Mouse (Mus musculus) heart, postnatal 0 days (tissue): Measurements from ENCODE around the gene Adgrg5. TPM values are rescaled to one million over a fixed set of nuclear protein-coding genes. Genes with fewer than 3 reads are reported as not detected.

ENCODE experiments used
- ATAC-seq: fragments of 200-750 bp; cut with Nextera tagmentation; 2 replicates; pipeline ENCODE4 v1.8.0; 2017; ENCODE audit warnings: low read depth, moderate number of reproducible peaks, moderate library complexity; ENCODE audit not compliant: insufficient read depth
- DNase-seq: peaks from one replicate; pipeline ENCODE4 v3.0.0-alpha.2; 2016; ENCODE audit warnings: low spot score
- H3K27ac ChIP-seq: fragments of 300-500 bp; sonication (generic); 2 replicates; pipeline ENCODE4 v1.5.1; 2014; ENCODE audit warnings: low read depth, mild to moderate bottlenecking
- H3K27me3 ChIP-seq: fragments of 300-500 bp; sonication (generic); 2 replicates; pipeline ENCODE4 v1.6.1; 2014; ENCODE audit warnings: low read length, mixed read lengths; ENCODE audit not compliant: control insufficient read depth, insufficient read depth
- H3K36me3 ChIP-seq: fragments of 300-500 bp; sonication (generic); replicated peaks from 2 replicates; pipeline ENCODE4 v1.6.1; 2014; ENCODE audit warnings: low read length, mixed read lengths; ENCODE audit not compliant: control insufficient read depth, insufficient read depth
- H3K4me1 ChIP-seq: fragments of 300-500 bp; sonication (generic); 2 replicates; pipeline ENCODE4 v1.6.1; 2014; ENCODE audit warnings: antibody characterized with exemption; ENCODE audit not compliant: control insufficient read depth, insufficient read depth
- H3K4me2 ChIP-seq: fragments of 300-500 bp; sonication (generic); 2 replicates; pipeline ENCODE4 v1.6.1; 2014; ENCODE audit warnings: low read depth, mild to moderate bottlenecking, low read length, moderate library complexity
- H3K4me3 ChIP-seq: fragments of 300-500 bp; sonication (generic); 2 replicates; pipeline ENCODE4 v1.5.1; 2014; ENCODE audit warnings: low read depth, low read length
- H3K9ac ChIP-seq: fragments of 300-500 bp; sonication (generic); replicated peaks from 2 replicates; pipeline ENCODE4 v1.6.1; 2014; ENCODE audit warnings: low read depth, low read length, mixed read lengths
- H3K9me3 ChIP-seq: fragments of 300-500 bp; sonication (generic); replicated peaks from 2 replicates; pipeline ENCODE4 v1.6.1; 2016; ENCODE audit warnings: low read length; ENCODE audit not compliant: control insufficient read depth
- CTCF ChIP-seq: IDR thresholded peaks from 2 replicates; pipeline ENCODE4 v1.5.1; 2016; ENCODE audit warnings: antibody characterized with exemption, control low read depth, low read depth
- EP300 ChIP-seq: IDR thresholded peaks from 2 replicates; pipeline ENCODE4 v1.6.1; 2016; ENCODE audit warnings: antibody characterized with exemption, low read depth
- WGBS: fragments of 180-500 bp; shearing (Covaris S2); extraction: QIAGEN DNeasy Blood & Tissue Kit; methylation state at CpG from one replicate; pipeline ENCODE4 v1.1.7; 2014; 5-methylcytosine and 5-hydroxymethylcytosine counted together
- polyA plus RNA-seq: library from polyadenylated mRNA; unstranded; fragments of >200 nt; fragmentation: Nextera tagmentation; extraction: Ambion mirVana; gene quantifications from 2 replicates; pipeline ENCODE4 v1.2.1, GENCODE M21; 2015
- total RNA-seq: library from RNA; depleted of rRNA; stranded (reverse); fragments of >200 nt; gene quantifications from 2 replicates; pipeline ENCODE4 v1.2.3, GENCODE M21; 2014; ENCODE audit warnings: low replicate concordance

Gene Adgrg5
- total and polyA plus RNA-seq, 2 experiments from 2014 or later, result 0.15 TPM; not detected in 1

DNA sequence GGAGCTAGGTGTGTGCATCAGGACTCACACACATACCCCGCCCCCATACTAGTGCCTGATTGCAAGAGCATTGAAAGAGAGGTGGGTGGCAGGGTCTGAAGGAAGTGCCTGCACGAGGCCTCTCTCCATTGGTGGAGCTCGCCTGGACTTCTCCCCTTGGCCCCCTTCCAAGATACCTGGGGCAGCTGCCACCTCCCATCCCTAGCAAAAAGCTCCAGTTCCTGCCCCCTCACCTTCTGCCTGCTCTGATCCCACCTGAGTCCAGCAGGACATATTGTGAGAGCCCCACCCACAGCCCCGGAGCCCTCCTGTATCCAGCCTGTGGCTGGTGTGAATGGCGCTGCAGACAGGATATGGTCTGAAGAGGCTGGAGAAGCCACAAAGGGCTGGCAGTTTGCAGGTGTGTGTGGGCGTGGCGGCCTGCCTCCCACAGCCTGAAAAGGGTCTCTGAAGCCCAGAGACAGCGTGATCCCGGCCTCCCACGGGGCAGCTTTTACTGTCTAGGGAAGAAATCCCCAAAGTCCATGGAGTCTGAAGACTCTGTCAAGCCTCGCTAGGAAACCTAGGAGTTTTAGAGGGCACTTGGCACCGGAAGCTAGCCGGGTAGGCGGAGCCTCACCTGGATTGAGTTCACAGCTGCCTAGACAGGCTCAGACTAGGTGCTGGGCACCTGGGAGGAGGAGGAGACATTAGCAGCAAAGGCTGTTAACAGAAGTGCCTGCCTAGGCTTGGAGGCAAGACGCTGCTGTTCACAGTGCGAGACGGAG, 53.3 kb downstream of the Adgrg5 start:
- DNase-seq, result no peak
- H3K4me3 ChIP-seq, result peak overlapping the region; percentile 13; the same call in 1 of the 2 replicates
- H3K4me1 ChIP-seq, result peaks cover 16% of the 10 kb centered on the region; the same call in 1 of the 2 replicates
- peak overlapping the region; percentile 54; the same call in 1 of the 2 replicates for H3K4me2 ChIP-seq
- WGBS, result 23% methylated on average over 17 of the region's 17 CpGs
- TF ChIP-seq EP300, result no peak
- no peak for TF ChIP-seq CTCF
- no peak for ATAC-seq
- H3K27ac ChIP-seq, result no peak overlapping the region
- H3K27me3 ChIP-seq, result no peaks in the 10 kb centered on the region
- H3K36me3 ChIP-seq, result no peaks in the 10 kb centered on the region
- H3K9me3 ChIP-seq, result no peaks in the 10 kb centered on the region
- H3K9ac ChIP-seq, result 0 out of 2 replicates have a peak overlapping the region, but pooled peaks have one; percentile 29

DNA sequence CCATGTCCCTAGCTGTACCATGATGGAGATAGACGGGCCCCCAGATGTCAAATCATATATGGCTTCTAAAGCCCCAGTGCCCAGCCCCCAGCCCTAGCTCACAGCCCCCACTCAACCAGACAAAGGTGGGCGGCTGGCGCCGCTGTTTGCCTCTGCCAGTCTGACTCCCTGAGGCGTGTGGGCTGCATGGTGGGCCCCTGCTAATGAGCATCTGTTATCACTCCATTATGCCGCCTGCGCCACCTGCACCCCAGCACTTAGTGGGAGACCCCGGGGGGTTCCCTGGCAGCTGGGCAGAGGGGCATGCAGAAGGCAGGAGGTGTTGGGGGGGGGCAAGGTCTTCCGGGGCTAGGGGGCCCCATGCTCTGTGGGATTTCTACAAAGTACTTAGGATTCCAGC, 54.6 kb downstream of the Adgrg5 start:
- H3K27ac ChIP-seq, result no peak overlapping the region
- no peak for TF ChIP-seq CTCF
- no peak for TF ChIP-seq EP300
- peaks cover 22% of the 10 kb centered on the region; the same call in 1 of the 2 replicates for H3K4me1 ChIP-seq
- WGBS, result 72% methylated on average over 9 of the region's 9 CpGs
- peak overlapping the region; percentile 54; the same call in 1 of the 2 replicates for H3K4me2 ChIP-seq
- H3K9me3 ChIP-seq, result no peaks in the 10 kb centered on the region
- H3K36me3 ChIP-seq, result no peaks in the 10 kb centered on the region
- no peak overlapping the region for H3K9ac ChIP-seq
- H3K4me3 ChIP-seq, result peak overlapping the region; percentile 9; the same call in 1 of the 2 replicates
- no peak for DNase-seq
- no peaks in the 10 kb centered on the region for H3K27me3 ChIP-seq
- no peak for ATAC-seq

DNA sequence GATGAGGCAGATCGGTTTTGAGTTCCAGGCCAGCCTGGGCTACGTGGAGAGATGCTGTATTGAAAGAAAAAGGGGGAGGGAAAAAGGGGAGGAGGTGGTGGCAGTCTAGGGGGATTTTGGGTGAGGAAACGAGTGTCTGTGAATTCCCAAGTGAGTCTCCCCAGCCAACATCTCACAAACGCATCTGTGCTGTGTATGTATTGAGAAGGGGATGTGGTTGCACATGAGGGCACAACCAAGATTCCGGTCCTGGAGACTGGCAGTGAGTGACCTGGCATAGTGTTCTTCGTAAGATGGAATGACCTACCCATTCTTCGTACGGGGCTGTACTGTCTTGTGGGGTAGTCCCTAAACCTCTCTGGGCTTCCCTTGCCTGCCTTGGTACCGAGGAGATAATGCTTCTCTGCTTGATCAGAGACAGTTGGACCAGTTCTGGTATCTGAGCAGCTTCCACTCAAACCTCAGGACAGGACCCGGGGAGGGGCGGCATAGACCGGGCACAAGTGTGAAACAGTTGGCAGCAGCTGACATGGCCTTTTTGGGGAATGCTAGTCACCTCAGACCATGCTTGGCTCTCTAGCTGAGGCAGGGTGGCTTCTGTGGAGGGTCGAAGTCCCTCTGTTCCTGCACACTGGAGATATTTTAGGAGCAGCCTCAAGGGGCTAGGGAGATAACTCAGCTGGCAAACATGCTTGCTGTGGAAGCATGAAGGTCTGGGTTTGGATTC, 55.3 kb downstream of the Adgrg5 start:
- Histone ChIP-seq H3K4me3 (no peak overlapping the region), H3K27ac (no peak overlapping the region), H3K27me3 (no peaks in the 10 kb centered on the region), H3K9me3 (no peaks in the 10 kb centered on the region), H3K4me2 (no peak overlapping the region; the same call in 1 of the 2 replicates), H3K36me3 (no peaks in the 10 kb centered on the region), H3K9ac (no peak overlapping the region), H3K4me1 (peaks cover 28% of the 10 kb centered on the region)
- 60% methylated on average over 13 of the region's 13 CpGs for WGBS
- no peak for TF ChIP-seq CTCF
- no peak for ATAC-seq
- no peak for DNase-seq

DNA sequence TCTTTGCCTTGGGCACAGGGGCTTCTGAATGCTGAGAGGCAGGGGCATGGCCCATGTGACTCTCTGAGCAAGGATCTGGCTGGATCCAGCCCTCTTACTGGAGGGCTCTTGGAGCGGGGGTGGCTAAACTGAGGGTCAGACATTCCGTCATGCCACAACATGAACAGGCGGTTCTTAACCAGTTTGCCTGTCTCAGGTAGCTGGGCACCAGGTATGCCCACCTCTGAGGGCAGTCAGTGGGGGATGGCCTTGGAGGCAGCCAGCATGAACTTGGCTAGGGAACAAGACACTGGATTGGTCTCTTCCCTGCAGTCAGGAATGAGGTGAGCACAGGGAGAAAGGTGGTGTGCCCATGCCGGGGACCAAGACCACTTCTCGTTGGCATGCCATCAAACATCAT, 56.7 kb downstream of the Adgrg5 start:
- WGBS, result 97% methylated on average over 5 of the region's 5 CpGs
- Histone ChIP-seq H3K27ac (no peak overlapping the region), H3K4me2 (no peak overlapping the region), H3K4me3 (no peak overlapping the region), H3K9me3 (no peaks in the 10 kb centered on the region), H3K27me3 (no peaks in the 10 kb centered on the region), H3K9ac (no peak overlapping the region), H3K36me3 (no peaks in the 10 kb centered on the region), H3K4me1 (peaks cover 35% of the 10 kb centered on the region)
- ATAC-seq (no peak), DNase-seq (no peak)
- TF ChIP-seq EP300 (no peak), CTCF (no peak)

DNA sequence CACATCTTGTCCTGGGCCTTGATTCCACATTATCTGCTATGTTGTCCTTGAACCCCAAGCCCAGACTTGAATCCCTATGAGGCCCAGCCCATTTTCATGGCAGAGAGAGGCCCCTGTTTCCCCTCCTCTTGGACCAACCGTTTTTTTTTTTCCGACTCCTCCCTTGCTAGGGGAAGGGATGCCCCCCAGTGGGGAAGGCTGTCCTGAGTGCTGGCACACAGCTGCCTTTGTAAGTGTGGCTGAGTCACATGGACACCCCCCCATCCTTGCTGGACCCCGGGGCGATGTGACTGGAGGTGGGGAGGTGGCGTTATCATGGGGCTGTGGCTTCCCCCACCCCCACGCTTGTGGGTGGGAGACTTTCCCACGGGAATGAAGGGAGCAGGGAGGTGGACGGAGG, 57.5 kb downstream of the Adgrg5 start:
- H3K27me3 ChIP-seq, result no peaks in the 10 kb centered on the region
- H3K36me3 ChIP-seq, result no peaks in the 10 kb centered on the region
- H3K4me1 ChIP-seq, result peaks cover 35% of the 10 kb centered on the region
- ATAC-seq (no peak), DNase-seq (no peak)
- no peak overlapping the region for H3K4me2 ChIP-seq
- no peak overlapping the region for H3K4me3 ChIP-seq
- no peak for TF ChIP-seq CTCF
- no peak for TF ChIP-seq EP300
- 53% methylated on average over 8 of the region's 8 CpGs for WGBS
- no peak overlapping the region for H3K27ac ChIP-seq
- H3K9me3 ChIP-seq, result no peaks in the 10 kb centered on the region
- H3K9ac ChIP-seq, result no peak overlapping the region
